Mouse (Mus musculus) lung, embryonic 15.5 days (tissue): ENCODE data around the gene Serinc5. TPM values are rescaled to one million over a fixed set of nuclear protein-coding genes. Genes with fewer than 3 reads are reported as not detected.
"Not testable (repeated sequence)": the region's sequence is repeated elsewhere in the genome, so short reads cannot be mapped to it uniquely, and the experiment has no call there.

Experiments used
- ATAC-seq: fragments of 200-750 bp; cut with Nextera tagmentation; 2 replicates; pipeline ENCODE4 v1.8.0; 2017; ENCODE audit warnings: moderate number of reproducible peaks, borderline replicate concordance; ENCODE audit not compliant: low FRiP score, low TSS enrichment; ENCODE audit errors: extremely low read depth
- H3K27ac ChIP-seq: fragments of 300-500 bp; sonication (generic); 2 replicates; pipeline ENCODE4 v1.5.1; 2015; ENCODE audit warnings: moderate library complexity, mild to moderate bottlenecking, inconsistent platforms
- H3K27me3 ChIP-seq: fragments of 300-500 bp; sonication (generic); 2 replicates; pipeline ENCODE4 v1.6.1; 2015; ENCODE audit warnings: inconsistent platforms
- H3K36me3 ChIP-seq: fragments of 300-500 bp; sonication (generic); 2 replicates; pipeline ENCODE4 v1.6.1; 2015; ENCODE audit warnings: inconsistent platforms
- H3K4me1 ChIP-seq: fragments of 300-500 bp; sonication (generic); 2 replicates; pipeline ENCODE4 v1.6.1; 2015; ENCODE audit warnings: inconsistent platforms
- H3K4me2 ChIP-seq: fragments of 300-500 bp; sonication (generic); 2 replicates; pipeline ENCODE4 v1.6.1; 2015; ENCODE audit warnings: inconsistent platforms, mild to moderate bottlenecking, moderate library complexity
- H3K4me3 ChIP-seq: fragments of 300-500 bp; sonication (generic); 2 replicates; pipeline ENCODE4 v1.5.1; 2015; ENCODE audit warnings: mild to moderate bottlenecking, inconsistent platforms
- H3K9ac ChIP-seq: fragments of 300-500 bp; sonication (generic); 2 replicates; pipeline ENCODE4 v1.6.1; 2015; ENCODE audit warnings: inconsistent platforms
- H3K9me3 ChIP-seq: fragments of 300-500 bp; sonication (generic); 2 replicates; pipeline ENCODE4 v1.6.1; 2016; ENCODE audit warnings: inconsistent platforms
- WGBS: fragments of 180-500 bp; shearing (Covaris S2); methylation state at CpG from one replicate; pipeline ENCODE4 v1.1.7; 2015; 5-methylcytosine and 5-hydroxymethylcytosine counted together
- polyA plus RNA-seq: library from polyadenylated mRNA; unstranded; fragments of >200 nt; fragmentation: Nextera tagmentation; extraction: Ambion mirVana; gene quantifications from 2 replicates; pipeline ENCODE4 v1.2.1, GENCODE M21; 2015

The Serinc5 gene
- polyA plus RNA-seq, 1 experiment from 2014 or later = 26.0 TPM

GRCm38 (mm10) chr13:92593731-92594396 is 17.0 kb upstream of the Serinc5 start:
- Histone ChIP-seq H3K27me3 (no peaks in the 10 kb centered on the region), H3K9ac (no peak overlapping the region), H3K4me1 (peaks cover 33% of the 10 kb centered on the region), H3K4me2 (no peak overlapping the region), H3K9me3 (no peaks in the 10 kb centered on the region), H3K36me3 (no peaks in the 10 kb centered on the region), H3K4me3 (no peak overlapping the region), H3K27ac (peak overlapping the region; percentile 80)
- WGBS = 21% methylated on average over 3 of the region's 3 CpGs
- ATAC-seq = no peak

GRCm38 (mm10) chr13:92594481-92594880 is 16.4 kb upstream of the Serinc5 start:
- ATAC-seq = no peak
- Histone ChIP-seq H3K27me3 (no peaks in the 10 kb centered on the region), H3K27ac (peak overlapping the region; percentile 80), H3K9ac (no peak overlapping the region), H3K9me3 (no peaks in the 10 kb centered on the region), H3K4me1 (peaks cover 27% of the 10 kb centered on the region), H3K4me3 (no peak overlapping the region), H3K4me2 (no peak overlapping the region), H3K36me3 (no peaks in the 10 kb centered on the region)
- 43% methylated on average over 6 of the region's 6 CpGs for WGBS

GRCm38 (mm10) chr13:92594907-92595306 is 16.0 kb upstream of the Serinc5 start:
- H3K4me3 ChIP-seq = no peak overlapping the region
- peaks cover 26% of the 10 kb centered on the region for H3K4me1 ChIP-seq
- H3K9ac ChIP-seq = no peak overlapping the region
- 0 out of 2 replicates have a peak overlapping the region, but pooled peaks have one; percentile 80 for H3K27ac ChIP-seq
- WGBS = 71% methylated on average over 3 of the region's 3 CpGs
- H3K9me3 ChIP-seq = no peaks in the 10 kb centered on the region
- H3K36me3 ChIP-seq = no peaks in the 10 kb centered on the region
- H3K27me3 ChIP-seq = no peaks in the 10 kb centered on the region
- no peak overlapping the region for H3K4me2 ChIP-seq
- ATAC-seq = no peak

- 57% methylated on average over 3 of the region's 3 CpGs for WGBS
- no peaks in the 10 kb centered on the region for H3K9me3 ChIP-seq
- H3K27ac ChIP-seq = no peak overlapping the region
- no peak for ATAC-seq
- no peaks in the 10 kb centered on the region for H3K27me3 ChIP-seq
- H3K4me1 ChIP-seq = peaks cover 26% of the 10 kb centered on the region
- no peaks in the 10 kb centered on the region for H3K36me3 ChIP-seq
- no peak overlapping the region for H3K4me2 ChIP-seq
- no peak overlapping the region for H3K9ac ChIP-seq
- no peak overlapping the region for H3K4me3 ChIP-seq
Measured at GRCm38 (mm10) chr13:92595424-92595823, 15.5 kb upstream of the Serinc5 start.

- not testable (repeated sequence) for H3K27me3 ChIP-seq, H3K9ac ChIP-seq, ATAC-seq, H3K9me3 ChIP-seq, H3K4me3 ChIP-seq, H3K36me3 ChIP-seq, H3K27ac ChIP-seq, H3K4me2 ChIP-seq
- 84% methylated on average over 4 of the region's 4 CpGs for WGBS
- peaks cover 12% of the 10 kb centered on the region for H3K4me1 ChIP-seq
Measured at GRCm38 (mm10) chr13:92605306-92605705, 5.6 kb upstream of the Serinc5 start.

- peak overlapping the region; percentile 80 for H3K4me2 ChIP-seq
- peak overlapping the region; percentile 97 for H3K27ac ChIP-seq
- peak; percentile 13; the same call in 1 of the 2 replicates for ATAC-seq
- H3K4me1 ChIP-seq = peaks cover 26% of the 10 kb centered on the region
- peak overlapping the region; percentile 73 for H3K9ac ChIP-seq
- no peaks in the 10 kb centered on the region for H3K9me3 ChIP-seq
- no peaks in the 10 kb centered on the region for H3K36me3 ChIP-seq
- no peaks in the 10 kb centered on the region for H3K27me3 ChIP-seq
- WGBS = 9% methylated on average over 13 of the region's 13 CpGs
- peak overlapping the region; percentile 74 for H3K4me3 ChIP-seq
Measured at GRCm38 (mm10) chr13:92609486-92610310, 1.2 kb upstream of the Serinc5 start.

GRCm38 (mm10) chr13:92611254-92611784 is 428 bp downstream of the Serinc5 start:
- under 1% methylated on average over 43 of the region's 43 CpGs for WGBS

GRCm38 (mm10) chr13:92611917-92612316 is 1.0 kb downstream of the Serinc5 start:
- H3K4me2 ChIP-seq = peak overlapping the region; percentile 80
- 8% methylated on average over 7 of the region's 7 CpGs for WGBS
- H3K27me3 ChIP-seq = no peaks in the 10 kb centered on the region
- H3K36me3 ChIP-seq = no peaks in the 10 kb centered on the region
- no peak for ATAC-seq
- peak overlapping the region; percentile 79 for H3K9ac ChIP-seq
- H3K4me1 ChIP-seq = peaks cover 26% of the 10 kb centered on the region
- H3K9me3 ChIP-seq = no peaks in the 10 kb centered on the region
- H3K4me3 ChIP-seq = peak overlapping the region; percentile 74
- no peak overlapping the region for H3K27ac ChIP-seq

More at GRCm38 (mm10) chr13:92611254-92611784, 428 bp downstream of the Serinc5 start:
- Histone ChIP-seq H3K27me3 (no peaks in the 10 kb centered on the region), H3K27ac (peak overlapping the region; percentile 87), H3K9me3 (no peaks in the 10 kb centered on the region), H3K36me3 (no peaks in the 10 kb centered on the region), H3K4me1 (peaks cover 26% of the 10 kb centered on the region), H3K4me2 (peak overlapping the region; percentile 80), H3K4me3 (peak overlapping the region; percentile 74), H3K9ac (peak overlapping the region; percentile 79)
- peak; percentile 31 for ATAC-seq

- no peak for ATAC-seq
- Histone ChIP-seq H3K4me3 (no peak overlapping the region), H3K9me3 (no peaks in the 10 kb centered on the region), H3K9ac (no peak overlapping the region), H3K36me3 (no peaks in the 10 kb centered on the region), H3K27me3 (no peaks in the 10 kb centered on the region), H3K4me2 (peak overlapping the region; percentile 80; the same call in 1 of the 2 replicates), H3K27ac (no peak overlapping the region), H3K4me1 (peaks cover 26% of the 10 kb centered on the region)
- WGBS = 69% methylated on average over 5 of the region's 5 CpGs
Measured at GRCm38 (mm10) chr13:92613094-92613493, 2.2 kb downstream of the Serinc5 start.

GRCm38 (mm10) chr13:92615201-92615600 is 4.3 kb downstream of the Serinc5 start:
- Histone ChIP-seq H3K36me3 (no peaks in the 10 kb centered on the region), H3K4me3 (no peak overlapping the region), H3K27me3 (no peaks in the 10 kb centered on the region), H3K27ac (no peak overlapping the region), H3K4me1 (peaks cover 14% of the 10 kb centered on the region), H3K9ac (no peak overlapping the region), H3K9me3 (no peaks in the 10 kb centered on the region), H3K4me2 (no peak overlapping the region)
- ATAC-seq = no peak
- WGBS = 84% methylated on average over 5 of the region's 5 CpGs

GRCm38 (mm10) chr13:92616459-92616858 is 5.6 kb downstream of the Serinc5 start:
- H3K4me2 ChIP-seq = no peak overlapping the region
- H3K9ac ChIP-seq = no peak overlapping the region
- ATAC-seq = no peak; the same call in 1 of the 2 replicates
- no peak overlapping the region for H3K4me3 ChIP-seq
- H3K9me3 ChIP-seq = no peaks in the 10 kb centered on the region
- peaks cover 14% of the 10 kb centered on the region for H3K4me1 ChIP-seq
- no peaks in the 10 kb centered on the region for H3K36me3 ChIP-seq
- 62% methylated on average over 8 of the region's 8 CpGs for WGBS
- H3K27me3 ChIP-seq = no peaks in the 10 kb centered on the region
- no peak overlapping the region for H3K27ac ChIP-seq

- Histone ChIP-seq H3K36me3 (peaks cover 15% of the 10 kb centered on the region), H3K4me2 (no peak overlapping the region), H3K27me3 (no peaks in the 10 kb centered on the region), H3K27ac (no peak overlapping the region), H3K9ac (no peak overlapping the region), H3K4me1 (peaks cover 4% of the 10 kb centered on the region), H3K4me3 (no peak overlapping the region), H3K9me3 (no peaks in the 10 kb centered on the region)
- no peak for ATAC-seq
- WGBS = 94% methylated on average over 1 of the region's 1 CpGs
Measured at GRCm38 (mm10) chr13:92626196-92626595, 15.3 kb downstream of the Serinc5 start.
